Mouse (Mus musculus) intestine, embryonic 16.5 days (tissue): ENCODE data around the gene Hist1h2ba. TPM values are rescaled to one million over a fixed set of nuclear protein-coding genes. Genes with fewer than 3 reads are reported as not detected.

Experiments
- ATAC-seq: fragments of 200-750 bp; cut with Nextera tagmentation; 2 replicates; pipeline ENCODE4 v1.8.0; 2017; ENCODE audit warnings: moderate TSS enrichment, moderate library complexity
- H3K27ac ChIP-seq: fragments of 300-500 bp; sonication (generic); 2 replicates; pipeline ENCODE4 v1.5.1; 2014; ENCODE audit warnings: mild to moderate bottlenecking, low read length
- H3K27me3 ChIP-seq: fragments of 300-500 bp; sonication (generic); replicated peaks from 2 replicates; pipeline ENCODE4 v1.6.1; 2014; ENCODE audit warnings: low read length, control low read depth, mixed read lengths; ENCODE audit not compliant: control insufficient read depth, insufficient read depth
- H3K36me3 ChIP-seq: fragments of 300-500 bp; sonication (generic); 2 replicates; pipeline ENCODE4 v1.6.1; 2014; ENCODE audit warnings: low read length, control low read depth; ENCODE audit not compliant: control insufficient read depth, insufficient read depth
- H3K4me1 ChIP-seq: fragments of 300-500 bp; sonication (generic); 2 replicates; pipeline ENCODE4 v1.6.1; 2014; ENCODE audit warnings: low read length, control low read depth, mixed read lengths; ENCODE audit not compliant: control insufficient read depth, insufficient read depth
- H3K4me2 ChIP-seq: fragments of 300-500 bp; sonication (generic); 2 replicates; pipeline ENCODE4 v1.6.1; 2014; ENCODE audit warnings: low read depth, low read length, control low read depth
- H3K4me3 ChIP-seq: fragments of 300-500 bp; sonication (generic); 2 replicates; pipeline ENCODE4 v1.5.1; 2014; ENCODE audit warnings: mild to moderate bottlenecking, low read length
- H3K9ac ChIP-seq: fragments of 300-500 bp; sonication (generic); 2 replicates; pipeline ENCODE4 v1.6.1; 2014; ENCODE audit warnings: low read depth, low read length
- H3K9me3 ChIP-seq: fragments of 300-500 bp; sonication (generic); 2 replicates; pipeline ENCODE4 v1.6.1; 2016; ENCODE audit warnings: low read length, control low read depth; ENCODE audit not compliant: control insufficient read depth
- WGBS: fragments of 180-500 bp; shearing (Covaris S2); extraction: QIAGEN DNeasy Blood & Tissue Kit; methylation state at CpG from one replicate; pipeline ENCODE4 v1.1.7; 2014; 5-methylcytosine and 5-hydroxymethylcytosine counted together
- polyA plus RNA-seq: library from polyadenylated mRNA; unstranded; fragments of >200 nt; fragmentation: Nextera tagmentation; extraction: Ambion mirVana; gene quantifications from 2 replicates; pipeline ENCODE4 v1.2.1, GENCODE M21; 2015

Gene Hist1h2ba
- polyA plus RNA-seq: not detected in 2 replicates

- WGBS: 93% methylated on average over 36 of the region's 39 CpGs
- H3K9me3 ChIP-seq: no peaks in the 10 kb centered on the region
- no peak within 1 kb of the TSS for H3K9ac ChIP-seq
- no peak within 1 kb of the TSS for H3K4me2 ChIP-seq
- peaks cover 2% of the 10 kb centered on the region; the same call in 1 of the 2 replicates for H3K4me1 ChIP-seq
- H3K36me3 ChIP-seq: no peaks in the 10 kb centered on the region
- H3K4me3 ChIP-seq: no peak within 1 kb of the TSS
- no peaks in the 10 kb centered on the region for H3K27me3 ChIP-seq
- H3K27ac ChIP-seq: no peak within 1 kb of the TSS
- ATAC-seq: no peak
Measured at GRCm38 (mm10) chr13:23933421-23934210, at the start of gene Hist1h2ba. Gene Hist1h2ba (minus strand): TSS chr13:23934156.

- 37% methylated on average over 5 of the region's 5 CpGs for WGBS
- Histone ChIP-seq H3K4me2 (no peak overlapping the region), H3K4me3 (no peak overlapping the region)
Measured at GRCm38 (mm10) chr13:23972271-23972670, 38.3 kb upstream of the Hist1h2ba start.

GRCm38 (mm10) chr13:23971870-23972269 is 37.9 kb upstream of the Hist1h2ba start:
- Histone ChIP-seq H3K36me3 (no peaks in the 10 kb centered on the region), H3K27ac (no peak overlapping the region), H3K27me3 (no peaks in the 10 kb centered on the region), H3K4me1 (no peaks in the 10 kb centered on the region), H3K9ac (no peak overlapping the region), H3K4me2 (no peak overlapping the region), H3K9me3 (no peaks in the 10 kb centered on the region), H3K4me3 (no peak overlapping the region)
- ATAC-seq: no peak
- 58% methylated on average over 2 of the region's 2 CpGs for WGBS

More at GRCm38 (mm10) chr13:23972271-23972670, 38.3 kb upstream of the Hist1h2ba start:
- Histone ChIP-seq H3K36me3 (no peaks in the 10 kb centered on the region), H3K9ac (no peak overlapping the region), H3K27ac (no peak overlapping the region), H3K4me1 (no peaks in the 10 kb centered on the region), H3K27me3 (no peaks in the 10 kb centered on the region), H3K9me3 (no peaks in the 10 kb centered on the region)
- ATAC-seq: no peak

GRCm38 (mm10) chr13:23964909-23965308 is 31.0 kb upstream of the Hist1h2ba start:
- Histone ChIP-seq H3K27ac (no peak overlapping the region), H3K9ac (no peak overlapping the region), H3K9me3 (no peaks in the 10 kb centered on the region), H3K4me3 (no peak overlapping the region), H3K4me2 (no peak overlapping the region), H3K27me3 (no peaks in the 10 kb centered on the region), H3K4me1 (no peaks in the 10 kb centered on the region), H3K36me3 (no peaks in the 10 kb centered on the region)
- WGBS: 75% methylated on average over 2 of the region's 2 CpGs
- ATAC-seq: no peak

- ATAC-seq: no peak
Measured at GRCm38 (mm10) chr13:23959776-23960175, 25.8 kb upstream of the Hist1h2ba start.

GRCm38 (mm10) chr13:23950928-23951327 is 17.0 kb upstream of the Hist1h2ba start:
- WGBS: 66% methylated on average over 3 of the region's 3 CpGs
- Histone ChIP-seq H3K4me1 (no peaks in the 10 kb centered on the region), H3K4me3 (no peak overlapping the region), H3K27me3 (no peaks in the 10 kb centered on the region), H3K9ac (no peak overlapping the region), H3K27ac (no peak overlapping the region), H3K36me3 (no peaks in the 10 kb centered on the region), H3K4me2 (no peak overlapping the region), H3K9me3 (no peaks in the 10 kb centered on the region)
- no peak for ATAC-seq

More at GRCm38 (mm10) chr13:23959776-23960175, 25.8 kb upstream of the Hist1h2ba start:
- H3K4me1 ChIP-seq: no peaks in the 10 kb centered on the region
- no peak overlapping the region for H3K4me3 ChIP-seq
- no peak overlapping the region for H3K4me2 ChIP-seq
- no peaks in the 10 kb centered on the region for H3K9me3 ChIP-seq
- WGBS: 19% methylated on average over 2 of the region's 2 CpGs
- H3K27ac ChIP-seq: no peak overlapping the region
- H3K27me3 ChIP-seq: no peaks in the 10 kb centered on the region
- no peak overlapping the region for H3K9ac ChIP-seq
- no peaks in the 10 kb centered on the region for H3K36me3 ChIP-seq

GRCm38 (mm10) chr13:23949484-23950246 is 15.7 kb upstream of the Hist1h2ba start:
- WGBS: 57% methylated on average over 14 of the region's 14 CpGs

GRCm38 (mm10) chr13:23946254-23946653 is 12.3 kb upstream of the Hist1h2ba start:
- Histone ChIP-seq H3K4me3 (no peak overlapping the region), H3K4me1 (no peaks in the 10 kb centered on the region), H3K4me2 (no peak overlapping the region), H3K27me3 (no peaks in the 10 kb centered on the region), H3K9ac (no peak overlapping the region), H3K36me3 (no peaks in the 10 kb centered on the region), H3K9me3 (no peaks in the 10 kb centered on the region), H3K27ac (no peak overlapping the region)
- WGBS: 36% methylated on average over 2 of the region's 2 CpGs
- ATAC-seq: no peak

More at GRCm38 (mm10) chr13:23949484-23950246, 15.7 kb upstream of the Hist1h2ba start:
- no peak for ATAC-seq
- H3K27me3 ChIP-seq: no peaks in the 10 kb centered on the region
- H3K4me3 ChIP-seq: no peak overlapping the region
- H3K36me3 ChIP-seq: no peaks in the 10 kb centered on the region
- H3K9me3 ChIP-seq: no peaks in the 10 kb centered on the region
- no peak overlapping the region for H3K9ac ChIP-seq
- no peak overlapping the region for H3K4me2 ChIP-seq
- H3K4me1 ChIP-seq: no peaks in the 10 kb centered on the region
- H3K27ac ChIP-seq: no peak overlapping the region

GRCm38 (mm10) chr13:23942861-23943260 is 8.9 kb upstream of the Hist1h2ba start:
- 52% methylated on average over 2 of the region's 2 CpGs for WGBS
- Histone ChIP-seq H3K4me2 (no peak overlapping the region), H3K27ac (no peak overlapping the region), H3K4me1 (no peaks in the 10 kb centered on the region), H3K9ac (no peak overlapping the region), H3K27me3 (no peaks in the 10 kb centered on the region), H3K9me3 (no peaks in the 10 kb centered on the region), H3K36me3 (no peaks in the 10 kb centered on the region), H3K4me3 (no peak overlapping the region)
- no peak for ATAC-seq
